Mouse (Mus musculus) spleen, adult 2 months (tissue): ENCODE results near the gene Tmem201.

Source experiments
- CTCF ChIP-seq: fragments of 200-500 bp; IDR thresholded peaks from 2 replicates; pipeline ENCODE4 v1.5.1; 2011; ENCODE audit warnings: mild to moderate bottlenecking, inconsistent platforms; ENCODE audit not compliant: insufficient read depth, insufficient read length, insufficient replicate concordance; ENCODE audit errors: extremely low read depth
- POLR2A ChIP-seq: fragments of 200-500 bp; IDR thresholded peaks from 2 replicates; pipeline ENCODE4 v1.6.1; 2011; ENCODE audit warnings: low read depth, low read length, inconsistent platforms

DNA sequence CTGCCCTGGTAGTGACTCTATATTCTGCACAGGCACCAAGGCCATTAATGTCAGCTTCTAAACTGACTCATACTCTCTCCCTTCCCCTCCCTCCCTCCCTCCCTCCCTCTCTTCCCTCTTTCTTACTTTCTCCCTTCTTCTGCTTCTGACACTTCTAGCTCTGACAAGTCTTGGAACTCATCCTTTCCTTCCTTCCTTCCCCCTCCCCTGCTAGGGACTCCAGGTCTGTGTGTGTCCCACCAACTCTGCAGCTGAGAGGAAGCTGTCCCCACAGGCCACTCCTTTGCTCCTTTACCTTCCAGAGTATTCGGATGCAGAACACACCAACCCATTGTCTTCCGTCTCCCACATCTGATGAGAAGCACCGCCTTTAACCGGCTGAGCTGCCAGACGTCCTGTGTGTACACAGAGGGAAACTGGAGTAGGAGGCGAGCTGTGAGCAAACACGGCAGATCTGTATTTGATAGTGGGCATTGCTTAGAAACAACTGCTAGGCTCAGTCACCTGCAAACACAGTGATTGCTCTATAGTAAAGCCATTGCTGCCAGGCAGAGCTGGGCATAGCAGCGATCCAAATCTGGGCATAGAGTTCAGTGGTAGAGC, 38.0 kb upstream of the Tmem201 start:
- TF ChIP-seq POLR2A (no peak), CTCF (no peak)
